Mouse (Mus musculus): ENCODE measurements around the gene Ntrk3. TPM values are rescaled to one million over a fixed set of nuclear protein-coding genes. Genes with fewer than 3 reads are reported as not detected.

Gene Ntrk3
- total RNA-seq (2021), result 33.0 and 38.2 TPM in 2 replicates
- long read RNA-seq, experiment 1, partial matches to known transcripts, result 1 of 1 reads
- long read RNA-seq, experiment 1, other reads (novel, unspliced or antisense), result 0 of 1 reads
- long read RNA-seq, experiment 2, partial matches to known transcripts, result 3 of 7 reads
- long read RNA-seq, experiment 2, other reads (novel, unspliced or antisense), result 4 of 7 reads

DNA sequence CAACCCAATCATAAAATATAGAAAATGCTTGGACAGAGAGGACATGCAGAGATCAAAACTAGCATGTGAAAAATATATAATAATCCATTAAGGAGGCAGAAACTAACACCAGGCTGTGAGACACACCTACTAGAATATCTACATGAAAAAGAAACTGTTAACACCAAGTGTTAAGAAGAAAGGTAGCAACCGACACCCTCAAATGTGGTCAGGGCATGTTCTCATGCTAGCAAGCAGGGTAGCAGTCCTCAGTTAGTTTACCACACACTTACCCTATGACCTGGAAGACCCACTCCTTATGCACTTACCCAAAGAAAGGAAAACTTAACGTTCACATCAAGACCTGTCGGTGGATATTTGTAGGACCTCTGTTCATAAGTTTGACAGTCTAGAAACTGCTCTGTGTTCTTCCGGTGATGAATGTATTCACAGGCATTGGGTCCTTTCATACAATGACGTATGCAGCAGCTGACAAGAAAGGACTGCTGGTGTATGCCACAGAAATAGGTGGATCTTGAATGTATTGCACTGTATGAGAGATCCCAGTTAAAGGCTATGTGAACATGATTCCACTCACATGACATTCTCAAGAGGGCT, at the start of gene Ntrk3:
Ntrk3 (minus strand) TSS at position 399 of the 597 bp plus-strand sequence.
- DNase-seq, result no peak

DNA sequence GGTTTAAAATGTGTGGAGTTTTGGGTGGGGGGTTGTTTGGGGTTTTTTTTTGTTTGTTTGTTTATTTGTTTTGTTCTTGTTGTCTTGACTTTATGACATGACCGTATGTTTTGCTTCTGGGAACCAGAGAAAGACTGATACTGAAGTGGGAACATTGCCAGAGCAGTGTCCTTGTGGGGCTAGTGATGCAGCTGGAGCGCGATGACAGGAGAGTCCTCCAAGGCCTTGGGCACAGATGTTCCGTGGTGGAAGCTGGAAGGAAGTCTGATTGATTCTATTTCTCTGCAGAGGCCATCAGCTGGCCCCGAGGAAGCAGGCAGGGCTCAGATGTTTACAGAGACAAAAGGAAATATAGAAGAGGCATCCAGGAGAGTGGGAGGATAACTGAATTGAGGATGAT, 48.1 kb upstream of the Ntrk3 start:
- peak; percentile 88 for DNase-seq

DNA sequence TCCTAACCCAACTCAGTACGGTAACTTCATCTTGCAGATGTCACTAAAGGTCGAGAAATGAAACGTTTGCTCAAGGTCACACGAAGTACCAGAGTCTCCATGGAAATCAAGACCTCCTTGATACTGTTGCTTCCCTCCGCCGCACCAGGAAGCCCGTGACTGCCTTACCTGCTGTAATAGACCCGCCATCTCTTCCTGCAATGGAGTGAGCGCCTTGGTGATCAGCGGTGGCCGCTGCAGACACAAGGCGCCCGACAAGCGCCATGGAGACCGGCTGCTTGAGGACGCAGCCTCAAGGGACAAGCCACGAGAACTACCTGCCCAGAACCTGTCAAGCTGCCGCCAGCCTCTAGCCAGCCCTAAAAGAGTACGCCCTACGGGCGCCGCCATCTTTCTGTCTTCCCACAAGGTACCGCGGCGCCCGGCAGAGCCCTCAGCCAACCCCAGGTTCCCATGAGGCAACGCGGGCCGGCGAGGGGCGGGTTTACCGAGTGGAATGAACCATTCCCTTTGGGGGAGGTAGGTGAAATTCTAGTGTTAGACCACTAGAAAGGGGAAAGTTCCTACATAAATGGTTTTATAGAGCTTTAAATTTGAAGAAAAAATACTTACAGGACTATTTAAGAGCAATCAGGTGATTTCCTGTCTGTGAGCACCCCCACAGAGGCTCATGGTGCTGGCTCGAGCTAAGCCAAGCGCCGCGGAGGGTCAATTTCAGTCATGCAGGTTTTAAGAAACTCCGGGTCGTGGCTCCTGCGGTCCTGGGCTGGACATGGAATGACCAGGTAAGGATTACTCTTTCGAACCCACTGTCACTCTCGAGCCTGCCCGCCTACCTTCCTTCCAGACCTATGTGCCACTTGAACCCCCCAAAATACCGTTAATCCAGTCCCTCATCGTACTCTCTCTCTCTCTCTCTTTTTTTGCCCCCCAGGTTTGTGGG, 45.1 kb upstream of the Ntrk3 start, which contains the start of the genes Mrps11 and Mrpl46:
Mrps11 (plus strand) TSS at position 481 of the 943 bp plus-strand sequence.
Mrpl46 (minus strand) TSS at position 893 of the 943 bp plus-strand sequence.
- peak; percentile 94 for DNase-seq

- DNase-seq, result no peak
These were observed 40.9 kb upstream of the Ntrk3 start for GRCm38 (mm10) chr7:78778741-78779140.

DNA sequence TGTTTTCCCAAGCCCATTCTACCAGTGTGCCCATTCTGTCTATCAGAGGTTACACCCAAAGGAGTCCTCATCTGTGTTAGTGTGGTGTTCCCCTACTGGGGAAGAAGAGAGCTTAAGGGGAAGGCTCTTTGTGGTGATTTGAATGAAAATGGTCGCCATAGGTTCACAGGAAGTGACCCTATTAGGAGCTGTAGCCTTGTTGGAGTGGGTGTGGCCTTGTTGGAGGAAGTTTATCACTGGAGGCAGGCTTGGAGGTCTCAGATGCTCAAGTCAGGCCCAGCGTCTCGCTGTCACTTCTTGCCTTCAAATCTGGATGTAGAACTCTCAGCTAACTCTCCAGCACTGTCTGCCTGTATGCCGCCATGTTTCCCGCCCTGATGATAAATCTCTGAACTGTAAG, 33.1 kb upstream of the Ntrk3 start:
- no peak for DNase-seq

GRCm38 (mm10) chr7:78769075-78769652, 31.4 kb upstream of the Ntrk3 start:
- no peak for DNase-seq

DNA sequence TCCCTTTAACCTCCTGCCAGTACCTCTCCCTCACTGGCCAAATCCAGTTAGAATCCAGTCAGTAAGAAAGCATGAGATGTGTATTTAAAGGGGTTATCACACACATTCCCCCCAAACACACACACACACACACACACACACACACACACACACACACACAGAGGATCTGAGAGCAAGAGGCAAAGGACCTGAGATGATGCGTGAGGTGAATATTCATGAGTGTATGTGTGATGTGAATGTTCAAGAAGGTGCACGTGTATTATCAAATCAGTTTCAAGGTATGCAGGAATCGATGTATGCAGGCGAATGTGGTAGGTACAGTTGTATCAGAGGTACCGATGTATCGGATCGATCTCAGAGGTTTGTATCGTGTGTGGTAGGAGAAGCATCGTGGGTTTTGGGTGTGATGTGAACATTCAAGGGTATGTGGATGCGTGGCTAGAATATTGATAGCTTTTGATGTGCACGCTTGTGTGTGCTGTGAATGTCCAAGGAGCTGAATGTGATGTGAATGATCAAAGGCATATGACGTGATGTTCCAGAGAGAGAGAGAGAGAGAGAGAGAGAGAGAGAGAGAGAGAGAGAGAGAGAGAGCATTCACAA, 30.2 kb upstream of the Ntrk3 start:
- no peak for DNase-seq

DNA sequence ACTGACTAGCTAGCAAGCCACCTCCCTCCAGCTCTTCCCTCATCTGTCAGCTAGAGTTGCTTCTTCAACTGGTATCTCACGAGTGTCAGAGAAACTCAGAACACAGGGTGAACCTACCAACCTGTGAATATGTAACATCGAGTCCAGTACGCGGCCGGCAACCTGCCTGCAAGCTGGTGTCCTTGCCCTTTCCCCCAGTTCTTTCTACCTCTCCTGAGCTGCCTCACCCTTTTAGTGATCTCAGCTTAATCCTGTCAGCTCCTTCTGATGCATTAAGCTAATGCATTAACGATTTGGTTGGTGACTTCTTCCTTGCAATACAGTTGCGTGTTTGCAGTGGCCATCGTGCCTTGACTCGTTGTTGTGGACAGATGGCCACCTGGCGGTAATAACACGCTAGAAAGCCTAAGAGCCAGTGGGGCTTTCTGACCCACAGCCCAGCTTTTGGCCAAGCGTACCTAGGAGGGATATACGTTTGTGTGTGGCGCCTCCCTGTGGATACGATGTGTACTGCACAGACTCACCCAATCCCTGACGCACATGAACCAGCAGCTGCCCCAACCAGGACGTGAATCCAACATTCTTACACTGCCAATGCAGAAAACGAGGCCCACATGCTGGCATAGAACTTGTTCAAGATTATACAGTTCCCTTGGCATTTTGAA, 28.3 kb upstream of the Ntrk3 start:
- DNase-seq, result peak; percentile 88

- DNase-seq, result peak; percentile 65
These were observed 27.4 kb upstream of the Ntrk3 start for GRCm38 (mm10) chr7:78765215-78765631.

DNA sequence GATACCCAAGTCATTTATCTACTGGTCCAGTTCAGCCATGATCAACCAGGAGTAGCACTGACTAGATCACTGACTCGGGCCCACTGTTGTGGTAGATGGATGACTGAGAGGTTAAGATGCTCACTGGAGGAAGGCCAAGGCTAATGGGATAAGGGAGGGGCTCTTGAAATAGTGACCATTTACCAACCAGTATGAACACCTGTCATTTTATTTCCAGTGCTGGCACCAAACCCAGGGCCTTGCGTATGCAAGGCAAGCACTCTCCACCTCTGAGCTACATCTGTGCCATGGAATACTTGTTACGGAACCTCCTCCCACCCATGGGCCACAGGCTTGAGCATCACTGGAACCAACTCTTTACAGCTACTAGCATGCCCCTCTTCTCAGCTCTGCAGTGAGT, 26.0 kb upstream of the Ntrk3 start:
- no peak for DNase-seq

DNA sequence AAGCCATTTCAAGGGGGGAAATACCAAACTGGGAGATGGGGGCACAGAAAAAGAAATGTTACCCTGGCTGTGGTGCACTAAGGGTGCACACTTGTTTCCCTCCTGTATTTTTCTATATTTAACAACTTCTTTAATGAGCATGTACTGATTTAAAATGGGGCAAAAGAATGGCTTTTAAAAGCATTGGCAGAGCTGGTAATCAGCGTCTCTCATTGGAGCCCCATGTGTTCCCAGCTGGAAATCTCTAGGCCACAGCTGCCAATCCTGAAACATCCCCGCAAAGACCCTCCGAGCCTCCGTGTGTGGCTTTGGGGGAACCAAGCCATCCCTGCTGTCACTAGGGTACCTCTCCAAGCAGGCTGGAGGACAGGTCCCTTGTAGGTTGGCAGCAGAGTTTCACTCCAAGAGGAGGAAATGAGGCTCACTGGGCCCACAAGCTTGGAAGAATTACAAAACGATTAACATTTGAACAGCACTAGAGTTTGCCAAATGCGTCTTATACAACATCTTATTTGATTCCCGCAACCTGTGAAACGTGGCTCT, 16.7 kb upstream of the Ntrk3 start:
- no peak for DNase-seq

DNA sequence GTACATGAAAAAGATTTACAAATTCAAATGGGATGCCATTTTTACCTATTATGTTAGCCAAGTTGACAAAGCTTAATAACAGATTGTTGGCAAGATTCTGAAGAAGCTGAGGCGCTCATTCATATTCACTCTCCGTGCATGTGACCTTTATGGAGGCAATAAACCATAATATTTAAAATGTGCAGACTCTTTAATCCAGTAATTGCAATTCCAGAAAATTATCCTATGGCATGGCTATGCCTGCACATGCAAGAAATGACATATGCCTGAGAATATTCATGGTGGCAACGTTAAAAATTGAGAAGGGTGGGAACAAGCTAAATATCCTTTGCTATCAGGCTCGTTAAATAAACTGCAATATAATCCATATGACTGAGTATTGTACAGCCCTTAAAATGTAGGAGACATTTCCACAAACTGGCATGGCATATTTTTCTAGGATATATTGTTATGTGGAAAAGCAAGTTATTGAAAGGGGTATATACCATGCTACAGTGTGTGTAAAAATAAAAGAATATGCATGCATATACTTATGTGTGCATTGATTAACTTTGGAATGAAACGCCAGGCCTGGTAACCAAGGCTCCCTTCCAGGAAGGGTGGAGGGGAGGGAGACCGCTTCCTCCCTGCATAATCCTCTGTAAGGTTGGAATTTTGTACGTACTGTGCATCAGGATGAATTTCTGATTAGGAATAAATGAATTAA, 16.1 kb upstream of the Ntrk3 start:
- no peak for DNase-seq

DNA sequence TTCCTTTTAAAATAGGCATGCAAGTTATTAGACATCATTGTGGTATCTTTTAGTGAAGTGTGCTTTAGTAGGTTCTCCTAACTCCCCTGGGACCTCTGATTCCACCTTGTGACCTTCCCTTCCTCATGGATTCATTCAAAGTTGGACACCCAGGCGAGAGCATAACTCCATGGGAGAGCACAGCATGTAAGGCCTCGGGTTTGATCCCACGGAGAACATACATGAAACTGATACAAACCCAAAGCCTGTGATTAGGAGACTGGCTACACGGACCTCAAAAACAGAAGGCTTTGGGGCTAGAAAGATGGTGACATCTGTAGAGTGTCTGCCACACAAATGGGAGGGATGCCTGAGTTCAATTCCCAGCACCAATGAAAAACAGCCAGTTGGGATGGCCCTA, 15.1 kb upstream of the Ntrk3 start:
- DNase-seq, result no peak

DNA sequence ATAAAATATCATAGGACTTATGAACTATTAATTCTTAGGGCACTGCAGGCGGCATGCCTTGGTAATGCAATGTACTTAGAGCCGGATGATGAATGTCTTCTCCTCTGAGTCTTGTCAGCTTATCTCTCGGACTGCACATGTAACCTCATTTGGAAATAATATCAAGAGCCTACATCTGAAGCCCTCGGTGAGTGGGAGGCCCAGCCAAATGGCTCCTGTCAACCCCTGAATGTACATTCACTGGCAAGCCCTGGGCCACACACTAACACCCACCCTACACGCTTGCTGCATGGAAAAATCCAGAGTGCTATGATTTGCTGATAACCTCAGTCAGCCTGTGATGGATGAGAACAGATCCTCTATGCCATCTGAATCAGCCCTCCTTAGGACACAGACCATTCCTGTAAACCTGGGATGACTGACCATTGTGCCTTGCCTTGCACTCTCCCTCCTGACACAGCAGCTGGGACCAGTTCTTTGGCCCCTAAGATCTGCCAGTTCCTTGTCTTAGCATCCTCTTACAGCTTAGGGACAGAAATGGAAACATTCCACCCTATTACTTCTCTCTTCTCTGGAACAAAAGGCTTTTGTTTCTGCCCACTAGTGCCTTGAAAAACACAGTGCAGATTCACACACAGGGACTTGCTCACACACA, 6.0 kb upstream of the Ntrk3 start:
- no peak for DNase-seq

GRCm38 (mm10) chr7:78739351-78740000, 1.7 kb upstream of the Ntrk3 start:
- no peak for DNase-seq

- no peak for DNase-seq
These were observed 616 bp downstream of the Ntrk3 start for GRCm38 (mm10) chr7:78737196-78737595.

- no peak for DNase-seq
These were observed 6.4 kb downstream of the Ntrk3 start for GRCm38 (mm10) chr7:78731391-78731790.

DNA sequence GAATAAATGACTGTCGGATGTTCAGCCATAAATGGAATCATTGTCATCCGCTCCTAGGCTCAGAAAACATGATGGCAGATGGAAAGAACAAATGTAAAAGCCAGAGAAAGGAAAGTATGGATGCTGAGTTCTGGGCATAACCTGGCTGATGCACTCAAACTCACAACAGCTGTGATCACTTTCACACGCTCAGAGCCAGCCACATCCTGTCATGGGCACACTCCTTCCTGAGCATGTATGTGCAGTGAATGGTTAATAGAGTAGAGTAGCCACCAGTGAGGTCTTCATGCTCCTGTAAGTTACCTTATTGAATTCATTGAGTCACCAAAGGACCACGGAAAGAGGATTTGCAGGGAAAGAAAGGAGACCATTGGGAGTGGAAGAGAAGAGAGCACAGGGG, 13.2 kb downstream of the Ntrk3 start:
- no peak for DNase-seq

GRCm38 (mm10) chr7:78722051-78722450, 15.8 kb downstream of the Ntrk3 start:
- no peak for DNase-seq
